Mouse (Mus musculus): ENCODE measurements at regions not wholly inside any gene's neighbourhood (a gene's known extent, or its start where the extent isn't known, plus 50 kb on each side); places are given as distances from the start of the nearest gene placed in this dataset.

DNA sequence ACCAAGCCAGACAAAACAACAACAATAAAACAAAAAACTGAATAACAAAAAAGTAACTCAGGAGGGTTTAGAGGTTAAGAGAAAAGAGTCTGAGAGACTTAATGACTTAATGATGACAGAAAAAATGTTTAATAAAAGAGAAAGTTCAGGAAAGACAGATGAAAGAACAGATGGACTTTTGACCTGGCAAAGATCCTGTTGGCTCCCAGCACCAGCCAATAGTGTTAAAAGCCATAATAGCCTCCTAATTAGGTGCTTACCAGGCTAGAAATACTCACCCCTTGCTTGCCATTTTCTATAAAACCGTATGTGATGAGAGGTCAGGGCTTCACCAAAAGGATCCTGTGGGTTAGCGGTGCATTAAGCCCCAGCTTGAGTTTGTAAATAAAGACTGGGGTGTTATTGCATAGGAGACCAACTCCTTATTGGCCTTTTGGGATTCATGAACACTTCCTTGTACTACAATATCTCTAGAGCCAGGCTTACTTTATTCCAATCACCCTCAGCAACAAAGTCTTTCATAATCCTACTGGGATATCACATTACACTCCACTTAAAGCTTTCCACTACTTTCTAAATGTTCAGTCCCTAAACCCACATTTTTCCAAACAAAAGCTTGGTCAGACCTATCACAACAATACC is 282.1 kb upstream of the Rasa1 start:
- no peaks in the 10 kb centered on the region for H3K9me3 ChIP-seq (replicated peaks; ENCODE audit: insufficient read depth, low read length)
- DNase-seq (ENCODE audit: low read depth, low spot score) = no peak
- no peaks in the 10 kb centered on the region for H3K27me3 ChIP-seq (ENCODE audit: control insufficient read depth in 1 of 2, insufficient read depth in 2 of 2, low read length in 2 of 2)
- H3K9ac ChIP-seq (ENCODE audit: control insufficient read depth, low read depth, low read length, poor library complexity, severe bottlenecking) = no peak overlapping the region
- no peaks in the 10 kb centered on the region for H3K79me2 ChIP-seq (ENCODE audit: control insufficient read depth, insufficient read depth, low read length, poor library complexity)
- no peak overlapping the region for H3K27ac ChIP-seq (ENCODE audit: control insufficient read depth, low read depth, low read length)
- no peak for TF ChIP-seq POLR2A (IDR thresholded peaks at IDR 0.05; ENCODE audit: control insufficient read depth in 1 of 2, insufficient read depth in 1 of 2, low read depth in 1 of 2, low read length in 2 of 2, poor library complexity in 1 of 2)
- no peak for TF ChIP-seq NRF1 (IDR thresholded peaks at IDR 0.05; ENCODE audit: insufficient read depth, low read depth, low read length, poor library complexity, severe bottlenecking)
- TF ChIP-seq MYB (IDR thresholded peaks at IDR 0.05; ENCODE audit: low read depth, low read length) = no peak
- no peak for TF ChIP-seq ZC3H11A (IDR thresholded peaks at IDR 0.05; ENCODE audit: low read depth, low read length)
- no peak for TF ChIP-seq USF1 (IDR thresholded peaks at IDR 0.05; ENCODE audit: low read depth, low read length)
- no peak for TF ChIP-seq EP300 (IDR thresholded peaks at IDR 0.05; ENCODE audit: low read depth in 1 of 2, low read length in 2 of 2)
- TF ChIP-seq POLR2AphosphoS2 (IDR thresholded peaks at IDR 0.05; ENCODE audit: low read length) = no peak
- TF ChIP-seq BHLHE40 (IDR thresholded peaks at IDR 0.05; ENCODE audit: borderline replicate concordance, low read depth, low read length) = no peak
- no peak for TF ChIP-seq RAD21 (IDR thresholded peaks at IDR 0.05; ENCODE audit: low read depth, low read length)
- TF ChIP-seq ZMIZ1 (IDR thresholded peaks at IDR 0.05; ENCODE audit: low read depth, low read length) = no peak
- no peak for TF ChIP-seq RCOR1 (IDR thresholded peaks at IDR 0.05; ENCODE audit: low read depth, low read length)
- TF ChIP-seq ZNF384 (IDR thresholded peaks at IDR 0.05; ENCODE audit: low read depth, low read length) = no peak
- TF ChIP-seq JUND (IDR thresholded peaks at IDR 0.05; ENCODE audit: low read depth, low read length) = no peak
- TF ChIP-seq MEF2A (IDR thresholded peaks at IDR 0.05; ENCODE audit: extremely low read depth, insufficient replicate concordance, low read depth, low read length, poor library complexity, severe bottlenecking) = no peak
- no peak for TF ChIP-seq GABPA (IDR thresholded peaks at IDR 0.05; ENCODE audit: low read depth, low read length)
- no peak for TF ChIP-seq CHD2 (IDR thresholded peaks at IDR 0.05; ENCODE audit: low read length)
- no peak for TF ChIP-seq MYC (IDR thresholded peaks at IDR 0.05; ENCODE audit: low read depth, low read length)
- no peak for TF ChIP-seq TAL1 (IDR thresholded peaks at IDR 0.05; ENCODE audit: low read length)
- TF ChIP-seq KAT2A (conservative IDR thresholded peaks at IDR 0.05; ENCODE audit: low read depth, low read length) = no peak
- no peak for TF ChIP-seq GATA1 (IDR thresholded peaks at IDR 0.05; ENCODE audit: low read depth, low read length)
- H3K4me3 ChIP-seq (ENCODE audit: control insufficient read depth in 1 of 2, insufficient read depth in 1 of 2, low read depth in 2 of 2, low read length in 2 of 2) = no peak overlapping the region
- H3K36me3 ChIP-seq (ENCODE audit: control insufficient read depth in 1 of 2, insufficient read depth in 2 of 2, low read length in 2 of 2) = no peaks in the 10 kb centered on the region
- no peaks in the 10 kb centered on the region for H3K4me1 ChIP-seq (ENCODE audit: control insufficient read depth in 1 of 2, insufficient read depth in 2 of 2, low read length in 2 of 2)

GRCm38 (mm10) chr13:85557821-85558220 is 268.9 kb upstream of the Rasa1 start:
- H3K27me3 ChIP-seq (ENCODE audit: control insufficient read depth in 1 of 2, insufficient read depth in 2 of 2, low read length in 2 of 2) = no peaks in the 10 kb centered on the region
- H3K4me1 ChIP-seq (ENCODE audit: control insufficient read depth in 1 of 2, insufficient read depth in 2 of 2, low read length in 2 of 2) = no peaks in the 10 kb centered on the region
- no peaks in the 10 kb centered on the region for H3K36me3 ChIP-seq (ENCODE audit: control insufficient read depth in 1 of 2, insufficient read depth in 2 of 2, low read length in 2 of 2)
- no peak overlapping the region for H3K27ac ChIP-seq (ENCODE audit: control insufficient read depth, low read depth, low read length)
- no peak overlapping the region for H3K9ac ChIP-seq (ENCODE audit: control insufficient read depth, low read depth, low read length, poor library complexity, severe bottlenecking)
- TF ChIP-seq ZMIZ1 (IDR thresholded peaks at IDR 0.05; ENCODE audit: low read depth, low read length) (no peak), POLR2A (IDR thresholded peaks at IDR 0.05; ENCODE audit: control insufficient read depth in 1 of 2, insufficient read depth in 1 of 2, low read depth in 1 of 2, low read length in 2 of 2, poor library complexity in 1 of 2) (no peak), HCFC1 (IDR thresholded peaks at IDR 0.05; ENCODE audit: low read depth, low read length) (no peak), BHLHE40 (IDR thresholded peaks at IDR 0.05; ENCODE audit: borderline replicate concordance, low read depth, low read length) (no peak), MYB (IDR thresholded peaks at IDR 0.05; ENCODE audit: low read depth, low read length) (no peak), RCOR1 (IDR thresholded peaks at IDR 0.05; ENCODE audit: low read depth, low read length) (no peak), POLR2AphosphoS5 (IDR thresholded peaks at IDR 0.05; ENCODE audit: borderline replicate concordance, low read depth, low read length) (no peak), CHD2 (IDR thresholded peaks at IDR 0.05; ENCODE audit: low read length) (no peak), ZNF384 (IDR thresholded peaks at IDR 0.05; ENCODE audit: low read depth, low read length) (no peak), POLR2AphosphoS2 (IDR thresholded peaks at IDR 0.05; ENCODE audit: low read length) (no peak), MAX (IDR thresholded peaks at IDR 0.05; ENCODE audit: low read length) (no peak), EP300 (IDR thresholded peaks at IDR 0.05; ENCODE audit: low read depth in 1 of 2, low read length in 2 of 2) (no peak), JUND (IDR thresholded peaks at IDR 0.05; ENCODE audit: low read depth, low read length) (no peak), NELFE (IDR thresholded peaks at IDR 0.05; ENCODE audit: low read depth, low read length) (no peak), ZKSCAN1 (IDR thresholded peaks at IDR 0.05; ENCODE audit: low read depth, low read length) (no peak), ELF1 (IDR thresholded peaks at IDR 0.05; ENCODE audit: low read depth, low read length) (no peak), MAZ (IDR thresholded peaks at IDR 0.05; ENCODE audit: low read depth, low read length) (no peak)
- H3K9me3 ChIP-seq (replicated peaks; ENCODE audit: insufficient read depth, low read length) = no peaks in the 10 kb centered on the region
- no peaks in the 10 kb centered on the region for H3K79me2 ChIP-seq (ENCODE audit: control insufficient read depth, insufficient read depth, low read length, poor library complexity)
- H3K4me3 ChIP-seq (ENCODE audit: control insufficient read depth in 1 of 2, insufficient read depth in 1 of 2, low read depth in 2 of 2, low read length in 2 of 2) = no peak overlapping the region
- DNase-seq (ENCODE audit: low read depth, low spot score) = no peak

Data from MEL (cell line).